ENCODE assay signal across 29 mouse cellular contexts in the genomic region with DNA sequence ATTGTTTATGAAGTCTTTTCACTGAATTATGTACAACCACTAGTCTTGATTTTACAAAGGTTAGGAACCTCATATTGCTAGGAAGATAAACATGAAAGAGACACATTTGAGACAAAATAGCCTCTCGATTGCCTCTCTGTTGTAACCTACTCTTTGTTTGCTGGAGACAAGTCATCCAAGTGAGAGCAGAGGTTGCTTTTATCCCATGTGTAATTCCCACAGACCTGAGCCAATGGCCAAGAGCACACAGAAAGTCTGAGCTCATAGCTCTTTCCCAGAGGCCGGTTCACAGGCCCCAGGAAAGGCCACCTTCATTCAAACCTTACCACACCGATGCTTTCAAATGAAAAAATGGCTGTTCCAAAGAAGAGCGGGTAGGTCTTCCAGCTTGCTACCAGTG. TPM values are rescaled to one million over a fixed set of nuclear protein-coding genes. Genes with fewer than 3 reads are reported as not detected.
DNase-seq lines count a peak whose midpoint lies in the region; ATAC-seq and TF ChIP-seq lines count a peak whose summit lies in the region.
"Had no signal": no experiment of that assay in that cellular context is flagged by ENCODE, and none has a peak within 500 bp of the region (broad histone marks: within the 10 kb centered on the region; RNA-seq: fewer than 3 reads in every experiment).

No protein-coding gene starts in this region.

- no peak for TF ChIP-seq POLR2A in liver, adult 2 months (IDR thresholded peaks at IDR 0.05; ENCODE audit: extremely low read depth, insufficient read depth, low read length)

- H3K27me3 ChIP-seq in liver, adult 2 months (ENCODE audit: control insufficient read depth, insufficient read depth, low read length), result 0 out of 2 replicates have a peak, but pooled peaks cover 4% of the 10 kb centered on the region
- 0 out of 2 replicates have a peak, but pooled peaks cover 3% of the 10 kb centered on the region for H3K27me3 ChIP-seq in liver, embryonic 11.5 days (replicated peaks; ENCODE audit: control insufficient read depth, insufficient read depth, low read length)
- H3K27me3 ChIP-seq in liver, embryonic 16.5 days (ENCODE audit: control insufficient read depth, insufficient read depth, low read depth, low read length), result no peaks in the 10 kb centered on the region
- no peaks in the 10 kb centered on the region for H3K27me3 ChIP-seq in liver, postnatal 0 days (ENCODE audit: insufficient read depth, low read length)
- H3K27me3 ChIP-seq: embryonic facial prominence, embryonic 12.5 days; forebrain, embryonic 13.5 days; forebrain, embryonic 15.5 days had no signal

- H3K36me3 ChIP-seq in liver, adult 2 months (ENCODE audit: control insufficient read depth, insufficient read depth, low read length), result no peaks in the 10 kb centered on the region
- no peaks in the 10 kb centered on the region for H3K36me3 ChIP-seq in liver, embryonic 11.5 days (ENCODE audit: control insufficient read depth, insufficient read depth, low read length)
- no peaks in the 10 kb centered on the region; the same call in 1 of the 2 replicates for H3K36me3 ChIP-seq in liver, embryonic 16.5 days (ENCODE audit: control insufficient read depth, insufficient read depth)
- no peaks in the 10 kb centered on the region for H3K36me3 ChIP-seq in liver, postnatal 0 days (replicated peaks; ENCODE audit: insufficient read depth, low read length)
- H3K36me3 ChIP-seq: embryonic facial prominence, embryonic 10.5 days; embryonic facial prominence, embryonic 12.5 days; forebrain, embryonic 15.5 days; G1E had no signal

- ATAC-seq in liver, embryonic 11.5 days (replicated peaks; ENCODE audit: low FRiP score), result no peak
- no peak for ATAC-seq in liver, embryonic 16.5 days (ENCODE audit: low read depth)
- peak; percentile 95 for ATAC-seq in liver, postnatal 0 days
- ATAC-seq: activated CD4-positive, CD25-positive, alpha-beta regulatory T cell, adult 4 months; CD4-positive, CD25-positive, alpha-beta regulatory T cell, adult 4 months; forebrain, embryonic 13.5 days; forebrain, embryonic 15.5 days; forebrain, postnatal 0 days; Patski had no signal

- TF ChIP-seq EP300 in liver, postnatal 0 days (IDR thresholded peaks at IDR 0.05; ENCODE audit: low read depth), result no peak

- peak; percentile 81 for DNase-seq in liver, adult 2 months (ENCODE audit: extremely low read depth, low read depth, low spot score)
- no peak for DNase-seq in liver, embryonic 11.5 days (ENCODE audit: low spot score)
- DNase-seq in liver, result no peak
- DNase-seq in liver, postnatal 0 days, result no peak
- no peak for DNase-seq in c-Kit-positive CD71-positive TER-119-positive erythroid progenitor cells, embryonic 14.5 days (ENCODE audit: low spot score)
- DNase-seq: adrenal gland, adult 2 months; adrenal gland, postnatal 10 days; adrenal gland, postnatal 25 days; B cell, adult 2 months; cerebellum, adult 11 months; cerebellum, adult 18-20 months; cerebellum, adult 8-10 months; cerebellum, adult 9-11 months; cerebellum, postnatal 14 days; forebrain, postnatal 0 days had no signal

- H3K4me2 ChIP-seq in liver, embryonic 11.5 days, result no peak overlapping the region
- H3K4me2 ChIP-seq in liver, embryonic 16.5 days (ENCODE audit: low read depth, low read length), result no peak overlapping the region
- no peak overlapping the region for H3K4me2 ChIP-seq in liver, postnatal 0 days (ENCODE audit: low read depth, low read length)
- H3K4me2 ChIP-seq: embryonic facial prominence, embryonic 12.5 days; forebrain, embryonic 13.5 days; forebrain, embryonic 15.5 days had no signal

- no peak overlapping the region for H3K4me3 ChIP-seq in liver, adult 2 months (ENCODE audit: insufficient read depth, low read depth, low read length)
- H3K4me3 ChIP-seq in liver, embryonic 11.5 days (ENCODE audit: low read depth, low read length), result no peak overlapping the region
- H3K4me3 ChIP-seq in liver, embryonic 16.5 days (ENCODE audit: low read depth, low read length), result no peak overlapping the region
- H3K4me3 ChIP-seq in liver, postnatal 0 days (ENCODE audit: low read depth, low read length), result no peak overlapping the region
- H3K4me3 ChIP-seq: embryonic facial prominence, embryonic 10.5 days; embryonic facial prominence, embryonic 12.5 days; forebrain, embryonic 13.5 days; forebrain, embryonic 15.5 days had no signal

- no peak overlapping the region for H3K9ac ChIP-seq in liver, adult 2 months (ENCODE audit: low read depth, low read length)
- H3K9ac ChIP-seq in liver, embryonic 11.5 days (ENCODE audit: low read depth, low read length), result no peak overlapping the region
- H3K9ac ChIP-seq in liver, embryonic 16.5 days (ENCODE audit: low read depth, low read length), result no peak overlapping the region
- H3K9ac ChIP-seq in liver, postnatal 0 days (replicated peaks), result no peak overlapping the region
- H3K9ac ChIP-seq: embryonic facial prominence, embryonic 12.5 days; forebrain, embryonic 13.5 days; forebrain, embryonic 15.5 days; forebrain, postnatal 0 days had no signal

- no peaks in the 10 kb centered on the region for H3K79me2 ChIP-seq in liver, adult 2 months (ENCODE audit: control insufficient read depth, insufficient read depth, low read length)

- TF ChIP-seq CTCF in liver, adult 2 months (IDR thresholded peaks at IDR 0.05; ENCODE audit: low read depth, low read length), result no peak
- TF ChIP-seq CTCF in liver, postnatal 0 days (IDR thresholded peaks at IDR 0.05; ENCODE audit: low read depth), result no peak

- 35% methylated on average over 4 of the region's 4 CpGs for WGBS in liver, adult 2 months
- 82% methylated on average over 4 of the region's 4 CpGs for WGBS in liver, embryonic 11.5 days
- 50% methylated on average over 4 of the region's 4 CpGs for WGBS in liver, embryonic 16.5 days (ENCODE audit: insufficient replicate concordance)
- 59% methylated on average over 4 of the region's 4 CpGs for WGBS in liver, postnatal 0 days (ENCODE audit: insufficient replicate concordance)

- H3K27ac ChIP-seq in liver, adult 2 months (replicated peaks; ENCODE audit: insufficient read depth, low read depth, low read length), result no peak overlapping the region
- no peak overlapping the region for H3K27ac ChIP-seq in liver, embryonic 11.5 days (ENCODE audit: low read depth, low read length)
- H3K27ac ChIP-seq in liver, embryonic 16.5 days (ENCODE audit: low read length), result peak overlapping the region; percentile 56; the same call in 1 of the 2 replicates
- H3K27ac ChIP-seq in liver, postnatal 0 days (ENCODE audit: low read depth), result peak overlapping the region; percentile 11; the same call in 1 of the 2 replicates
- H3K27ac ChIP-seq: embryonic facial prominence, embryonic 10.5 days; embryonic facial prominence, embryonic 12.5 days; forebrain, embryonic 13.5 days; forebrain, embryonic 15.5 days had no signal

- no peaks in the 10 kb centered on the region for H3K9me3 ChIP-seq in liver, embryonic 11.5 days (ENCODE audit: control insufficient read depth, low read length)
- no peaks in the 10 kb centered on the region for H3K9me3 ChIP-seq in liver, embryonic 16.5 days (replicated peaks; ENCODE audit: control insufficient read depth, low read length)
- no peaks in the 10 kb centered on the region for H3K9me3 ChIP-seq in liver, postnatal 0 days (ENCODE audit: low read length)
- H3K9me3 ChIP-seq: embryonic facial prominence, embryonic 10.5 days; forebrain, embryonic 13.5 days; forebrain, embryonic 15.5 days; G1E had no signal

- H3K4me1 ChIP-seq in liver, adult 2 months (ENCODE audit: control insufficient read depth, insufficient read depth, low read length), result peaks cover 6% of the 10 kb centered on the region
- no peaks in the 10 kb centered on the region for H3K4me1 ChIP-seq in liver, embryonic 11.5 days (replicated peaks; ENCODE audit: control insufficient read depth, insufficient read depth, low read length)
- H3K4me1 ChIP-seq in liver, embryonic 16.5 days (ENCODE audit: control insufficient read depth, low read depth, low read length), result no peaks in the 10 kb centered on the region; the same call in none of the 2 replicates
- H3K4me1 ChIP-seq in liver, postnatal 0 days (ENCODE audit: insufficient read depth), result peaks cover 3% of the 10 kb centered on the region; the same call in 1 of the 2 replicates
- H3K4me1 ChIP-seq: embryonic facial prominence, embryonic 10.5 days; embryonic facial prominence, embryonic 12.5 days; forebrain, embryonic 13.5 days; forebrain, embryonic 15.5 days had no signal

RNA-seq across cellular contexts. Expression of gene Slc36a2, which starts 16.4 kb away (rescaled TPM):
- 0.54 TPM in 1 of 2 replicates, not detected in the other for total RNA-seq in liver, adult 2 months (2014; rRNA removed)
- not detected in 2 replicates for polyA plus RNA-seq in liver, adult 2 months (2012; rRNA removed)
- polyA plus RNA-seq in liver, embryonic 11.5 days (2014; fragmentation: Nextera tagmentation; extraction: Ambion mirVana), result 5.5 and 5.8 TPM in 2 replicates
- 39.3 and 51.1 TPM in 2 replicates for polyA plus RNA-seq in liver, embryonic 16.5 days (2015; fragmentation: Nextera tagmentation; extraction: Ambion mirVana)
- polyA plus RNA-seq in liver, postnatal 0 days (2015; fragmentation: Nextera tagmentation; extraction: Ambion mirVana), result 5.7 and 6.7 TPM in 2 replicates
- polyA plus RNA-seq: CD4-positive, CD25-positive, alpha-beta regulatory T cell, adult 4 months; forebrain, embryonic 11.5 days; forebrain, embryonic 15.5 days; G1E had no signal

RNA-seq across cellular contexts. Expression of gene Slc36a3, which starts 17.0 kb away (rescaled TPM):
- not detected in 2 replicates for total RNA-seq in liver, adult 2 months (2014; rRNA removed)
- 0.05 TPM in 1 of 2 replicates, not detected in the other for polyA plus RNA-seq in liver, adult 2 months (2012; rRNA removed)
- polyA plus RNA-seq in liver, embryonic 11.5 days (2014; fragmentation: Nextera tagmentation; extraction: Ambion mirVana), result not detected in 2 replicates
- not detected in 2 replicates for polyA plus RNA-seq in liver, embryonic 16.5 days (2015; fragmentation: Nextera tagmentation; extraction: Ambion mirVana)
- not detected in 2 replicates for polyA plus RNA-seq in liver, postnatal 0 days (2015; fragmentation: Nextera tagmentation; extraction: Ambion mirVana)
- total RNA-seq: adrenal gland, adult 2 months; adrenal gland, postnatal 10 days; adrenal gland, postnatal 25 days; adrenal gland, postnatal 4 days; forebrain, postnatal 0 days had no signal
- polyA plus RNA-seq: brain, embryonic 14.5 days; cortical plate, adult 2 months; embryonic facial prominence, embryonic 10.5 days; embryonic facial prominence, embryonic 12.5 days; embryonic facial prominence, embryonic 14.5 days; forebrain, embryonic 11.5 days; forebrain, embryonic 13.5 days; forebrain, embryonic 15.5 days; forebrain, postnatal 0 days; G1E; Patski had no signal

RNA-seq across cellular contexts. Expression of gene Slc36a1, which starts 35.6 kb away (rescaled TPM):
- total RNA-seq in liver, adult 2 months (2014; rRNA removed), result 7.0 and 12.9 TPM in 2 replicates
- polyA plus RNA-seq in liver, adult 2 months (2012; rRNA removed), result 24.0 and 26.2 TPM in 2 replicates
- 2.0 and 2.9 TPM in 2 replicates for polyA plus RNA-seq in liver, embryonic 11.5 days (2014; fragmentation: Nextera tagmentation; extraction: Ambion mirVana)
- polyA plus RNA-seq in liver, embryonic 16.5 days (2015; fragmentation: Nextera tagmentation; extraction: Ambion mirVana), result 2.3 and 2.5 TPM in 2 replicates
- polyA plus RNA-seq in liver, postnatal 0 days (2015; fragmentation: Nextera tagmentation; extraction: Ambion mirVana), result 1.0 and 1.7 TPM in 2 replicates

Comparison
In these comparisons a context has a peak if more than half of its experiments do, and no peak if none do; other contexts are left out.
1. H3K27ac ChIP-seq: peak in liver, embryonic 16.5 days (single experiment) and liver, postnatal 0 days (single experiment); none in liver, adult 2 months (single experiment) and liver, embryonic 11.5 days (single experiment).